Mouse (Mus musculus): ENCODE data around the gene Nrp2. TPM values are rescaled to one million over a fixed set of nuclear protein-coding genes. Genes with fewer than 3 reads are reported as not detected.

Nrp2 gene
- polyA plus RNA-seq, 1 experiment, result 9.1 TPM

- no peak overlapping the region for H3K27ac ChIP-seq (ENCODE audit: insufficient read depth, low read length)
- no peak overlapping the region for H3K4me3 ChIP-seq (replicated peaks; ENCODE audit: insufficient read depth, low read depth, low read length)
- no peaks in the 10 kb centered on the region for H3K4me1 ChIP-seq (ENCODE audit: control insufficient read depth, insufficient read depth, low read length)
- no peaks in the 10 kb centered on the region for H3K27me3 ChIP-seq (ENCODE audit: control insufficient read depth, insufficient read depth, low read length)
- no peak for TF ChIP-seq CTCF (IDR thresholded peaks at IDR 0.05; ENCODE audit: borderline replicate concordance, insufficient read depth, low read depth, low read length)
- no peak for TF ChIP-seq POLR2A (IDR thresholded peaks at IDR 0.05; ENCODE audit: borderline replicate concordance, insufficient read depth, low read length)
- DNase-seq, result no peak
- WGBS, result 89% methylated on average over 17 of the region's 17 CpGs
Measured at GRCm38 (mm10) chr1:62760565-62760964, 57.5 kb downstream of the Nrp2 start.

- Histone ChIP-seq H3K4me1 (ENCODE audit: control insufficient read depth, insufficient read depth, low read length) (no peaks in the 10 kb centered on the region), H3K27ac (ENCODE audit: insufficient read depth, low read length) (no peak overlapping the region), H3K27me3 (ENCODE audit: control insufficient read depth, insufficient read depth, low read length) (no peaks in the 10 kb centered on the region), H3K4me3 (replicated peaks; ENCODE audit: insufficient read depth, low read depth, low read length) (no peak overlapping the region)
- WGBS, result 81% methylated on average over 4 of the region's 4 CpGs
- no peak for TF ChIP-seq CTCF (IDR thresholded peaks at IDR 0.05; ENCODE audit: borderline replicate concordance, insufficient read depth, low read depth, low read length)
- no peak for TF ChIP-seq POLR2A (IDR thresholded peaks at IDR 0.05; ENCODE audit: borderline replicate concordance, insufficient read depth, low read length)
- DNase-seq, result no peak
Measured at GRCm38 (mm10) chr1:62763779-62764178, 60.7 kb downstream of the Nrp2 start.

DNA sequence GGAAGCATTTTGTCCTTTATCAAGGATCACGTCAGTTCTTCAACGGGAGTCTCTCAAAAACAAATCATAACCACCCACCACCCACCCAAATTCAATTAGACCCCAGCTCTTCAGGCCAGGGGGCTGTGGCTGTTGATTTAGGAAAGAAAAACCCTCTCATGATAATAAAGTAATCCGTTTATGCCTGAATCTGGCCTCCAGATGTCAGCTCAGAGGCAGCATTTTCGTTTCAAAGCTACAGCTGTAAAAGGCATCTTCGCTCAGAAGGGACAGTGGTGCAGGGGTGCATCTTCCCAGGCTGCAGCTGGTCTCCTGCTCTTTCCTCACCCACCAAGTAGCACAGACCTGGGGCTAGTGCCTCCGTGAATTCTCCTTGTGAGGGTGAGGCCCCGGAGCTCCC is 62.1 kb downstream of the Nrp2 start:
- TF ChIP-seq POLR2A (IDR thresholded peaks at IDR 0.05; ENCODE audit: borderline replicate concordance, insufficient read depth, low read length) (no peak), CTCF (IDR thresholded peaks at IDR 0.05; ENCODE audit: borderline replicate concordance, insufficient read depth, low read depth, low read length) (no peak)
- WGBS, result 85% methylated on average over 7 of the region's 7 CpGs

GRCm38 (mm10) chr1:62766766-62767165 is 63.7 kb downstream of the Nrp2 start:
- WGBS, result 75% methylated on average over 4 of the region's 4 CpGs

More for the DNA sequence above, 62.1 kb downstream of the Nrp2 start:
- H3K4me3 ChIP-seq (replicated peaks; ENCODE audit: insufficient read depth, low read depth, low read length), result no peak overlapping the region
- H3K27ac ChIP-seq (ENCODE audit: insufficient read depth, low read length), result no peak overlapping the region
- no peak for DNase-seq
- no peaks in the 10 kb centered on the region for H3K4me1 ChIP-seq (ENCODE audit: control insufficient read depth, insufficient read depth, low read length)
- no peaks in the 10 kb centered on the region for H3K27me3 ChIP-seq (ENCODE audit: control insufficient read depth, insufficient read depth, low read length)

GRCm38 (mm10) chr1:62767611-62768010 is 64.5 kb downstream of the Nrp2 start:
- no peak overlapping the region for H3K4me3 ChIP-seq (replicated peaks; ENCODE audit: insufficient read depth, low read depth, low read length)
- no peak for DNase-seq
- TF ChIP-seq POLR2A (IDR thresholded peaks at IDR 0.05; ENCODE audit: borderline replicate concordance, insufficient read depth, low read length) (no peak), CTCF (IDR thresholded peaks at IDR 0.05; ENCODE audit: borderline replicate concordance, insufficient read depth, low read depth, low read length) (no peak)
- H3K4me1 ChIP-seq (ENCODE audit: control insufficient read depth, insufficient read depth, low read length), result no peaks in the 10 kb centered on the region
- 94% methylated on average over 9 of the region's 9 CpGs for WGBS
- H3K27me3 ChIP-seq (ENCODE audit: control insufficient read depth, insufficient read depth, low read length), result no peaks in the 10 kb centered on the region
- H3K27ac ChIP-seq (ENCODE audit: insufficient read depth, low read length), result no peak overlapping the region

More at GRCm38 (mm10) chr1:62766766-62767165, 63.7 kb downstream of the Nrp2 start:
- Histone ChIP-seq H3K27ac (ENCODE audit: insufficient read depth, low read length) (no peak overlapping the region), H3K4me3 (replicated peaks; ENCODE audit: insufficient read depth, low read depth, low read length) (no peak overlapping the region), H3K27me3 (ENCODE audit: control insufficient read depth, insufficient read depth, low read length) (no peaks in the 10 kb centered on the region), H3K4me1 (ENCODE audit: control insufficient read depth, insufficient read depth, low read length) (no peaks in the 10 kb centered on the region)
- TF ChIP-seq CTCF (IDR thresholded peaks at IDR 0.05; ENCODE audit: borderline replicate concordance, insufficient read depth, low read depth, low read length) (no peak), POLR2A (IDR thresholded peaks at IDR 0.05; ENCODE audit: borderline replicate concordance, insufficient read depth, low read length) (no peak)
- DNase-seq, result no peak

- TF ChIP-seq POLR2A (IDR thresholded peaks at IDR 0.05; ENCODE audit: borderline replicate concordance, insufficient read depth, low read length) (no peak), CTCF (IDR thresholded peaks at IDR 0.05; ENCODE audit: borderline replicate concordance, insufficient read depth, low read depth, low read length) (no peak)
- WGBS, result 68% methylated on average over 4 of the region's 4 CpGs
- Histone ChIP-seq H3K4me3 (replicated peaks; ENCODE audit: insufficient read depth, low read depth, low read length) (no peak overlapping the region), H3K4me1 (ENCODE audit: control insufficient read depth, insufficient read depth, low read length) (no peaks in the 10 kb centered on the region), H3K27me3 (ENCODE audit: control insufficient read depth, insufficient read depth, low read length) (no peaks in the 10 kb centered on the region), H3K27ac (ENCODE audit: insufficient read depth, low read length) (no peak overlapping the region)
- no peak for DNase-seq
Measured at GRCm38 (mm10) chr1:62770576-62770975, 67.5 kb downstream of the Nrp2 start.

- TF ChIP-seq CTCF (IDR thresholded peaks at IDR 0.05; ENCODE audit: borderline replicate concordance, insufficient read depth, low read depth, low read length), result no peak
- TF ChIP-seq POLR2A (IDR thresholded peaks at IDR 0.05; ENCODE audit: borderline replicate concordance, insufficient read depth, low read length), result no peak
- no peak for DNase-seq
- Histone ChIP-seq H3K4me1 (ENCODE audit: control insufficient read depth, insufficient read depth, low read length) (peaks cover 11% of the 10 kb centered on the region; the same call in 1 of the 2 replicates), H3K27me3 (ENCODE audit: control insufficient read depth, insufficient read depth, low read length) (no peaks in the 10 kb centered on the region), H3K27ac (ENCODE audit: insufficient read depth, low read length) (no peak overlapping the region), H3K4me3 (replicated peaks; ENCODE audit: insufficient read depth, low read depth, low read length) (no peak overlapping the region)
- 96% methylated on average over 4 of the region's 4 CpGs for WGBS
Measured at GRCm38 (mm10) chr1:62772391-62772790, 69.3 kb downstream of the Nrp2 start.

GRCm38 (mm10) chr1:62773105-62773920 is 70.2 kb downstream of the Nrp2 start:
- Histone ChIP-seq H3K27me3 (ENCODE audit: control insufficient read depth, insufficient read depth, low read length) (no peaks in the 10 kb centered on the region), H3K27ac (ENCODE audit: insufficient read depth, low read length) (no peak overlapping the region), H3K4me1 (ENCODE audit: control insufficient read depth, insufficient read depth, low read length) (peaks cover 19% of the 10 kb centered on the region; the same call in 1 of the 2 replicates), H3K4me3 (replicated peaks; ENCODE audit: insufficient read depth, low read depth, low read length) (no peak overlapping the region)
- TF ChIP-seq CTCF (IDR thresholded peaks at IDR 0.05; ENCODE audit: borderline replicate concordance, insufficient read depth, low read depth, low read length), result no peak
- TF ChIP-seq POLR2A (IDR thresholded peaks at IDR 0.05; ENCODE audit: borderline replicate concordance, insufficient read depth, low read length), result no peak
- no peak for DNase-seq
- WGBS, result 96% methylated on average over 10 of the region's 10 CpGs

Measured in cerebellum, adult 2 months (tissue).